ENCODE assay signal across 8 mouse cellular contexts in the genomic region with DNA sequence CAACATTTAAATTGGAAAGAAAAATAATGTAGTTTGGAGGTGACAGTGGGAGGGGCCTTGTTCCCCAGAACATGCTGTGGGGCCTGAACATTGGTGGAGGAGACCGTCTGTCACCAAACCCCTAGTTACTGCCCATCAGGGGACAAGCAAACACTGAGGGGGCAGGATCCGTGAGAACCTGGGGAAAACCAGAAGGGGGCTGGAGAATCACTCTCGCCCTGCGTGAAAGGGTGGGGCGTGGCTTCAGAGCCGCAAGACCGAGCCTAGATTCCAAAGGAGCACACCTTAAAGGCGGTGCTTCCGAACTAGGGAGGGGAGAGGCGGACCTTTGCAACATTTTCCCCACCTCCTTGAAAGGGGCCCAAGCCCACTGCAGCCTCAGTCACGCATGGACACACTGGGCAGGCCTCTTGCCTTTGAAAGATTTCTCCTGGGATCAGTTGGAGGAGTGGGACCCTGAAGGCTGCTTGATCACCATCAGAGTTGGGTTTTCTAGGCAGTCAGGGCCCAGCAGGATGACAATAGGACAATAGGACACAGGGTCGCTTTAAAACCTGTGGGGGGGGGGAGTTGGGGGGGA. TPM values are rescaled to one million over a fixed set of nuclear protein-coding genes. Genes with fewer than 3 reads are reported as not detected.
DNase-seq lines count a peak whose midpoint lies in the region; ATAC-seq and TF ChIP-seq lines count a peak whose summit lies in the region.

No protein-coding gene starts in this region.

- H3K9ac ChIP-seq in forebrain, postnatal 0 days = peak overlapping the region; percentile 33; the same call in 1 of the 2 replicates
- no peak overlapping the region for H3K9ac ChIP-seq in liver, embryonic 15.5 days
- no peak overlapping the region for H3K9ac ChIP-seq in stomach, embryonic 15.5 days

- peaks cover 23% of the 10 kb centered on the region for H3K4me1 ChIP-seq in thymus, adult 2 months (replicated peaks; ENCODE audit: control insufficient read depth, insufficient read depth, low read length)
- H3K4me1 ChIP-seq in forebrain, postnatal 0 days (ENCODE audit: insufficient read depth) = peaks cover 3% of the 10 kb centered on the region; the same call in 1 of the 2 replicates
- peaks cover 23% of the 10 kb centered on the region for H3K4me1 ChIP-seq in liver, embryonic 15.5 days (replicated peaks)
- peaks cover 24% of the 10 kb centered on the region for H3K4me1 ChIP-seq in stomach, embryonic 15.5 days

- ATAC-seq in forebrain, postnatal 0 days = no peak
- ATAC-seq in liver, embryonic 15.5 days (ENCODE audit: insufficient read depth) = no peak
- ATAC-seq in stomach, embryonic 15.5 days (ENCODE audit: insufficient read depth, low FRiP score, low read depth) = no peak

- H3K27me3 ChIP-seq in thymus, adult 2 months (ENCODE audit: control insufficient read depth, insufficient read depth, low read length) = no peaks in the 10 kb centered on the region
- H3K27me3 ChIP-seq in forebrain, postnatal 0 days (ENCODE audit: insufficient read depth, low read length) = peaks cover 6% of the 10 kb centered on the region; the same call in 1 of the 2 replicates
- H3K27me3 ChIP-seq in liver, embryonic 15.5 days = peaks cover 93% of the 10 kb centered on the region
- peaks cover 37% of the 10 kb centered on the region for H3K27me3 ChIP-seq in stomach, embryonic 15.5 days (replicated peaks)

- no peaks in the 10 kb centered on the region for H3K9me3 ChIP-seq in forebrain, postnatal 0 days (ENCODE audit: low read length)
- H3K9me3 ChIP-seq in liver, embryonic 15.5 days (replicated peaks) = no peaks in the 10 kb centered on the region
- no peaks in the 10 kb centered on the region for H3K9me3 ChIP-seq in stomach, embryonic 15.5 days

- H3K4me2 ChIP-seq in forebrain, postnatal 0 days (ENCODE audit: low read depth) = peak overlapping the region; percentile 85
- peak overlapping the region; percentile 67; the same call in 1 of the 2 replicates for H3K4me2 ChIP-seq in liver, embryonic 15.5 days
- H3K4me2 ChIP-seq in stomach, embryonic 15.5 days = peak overlapping the region; percentile 89

- WGBS in thymus, adult 2 months = 16% methylated on average over 12 of the region's 12 CpGs
- WGBS in forebrain, postnatal 0 days = 6% methylated on average over 12 of the region's 12 CpGs
- 14% methylated on average over 12 of the region's 12 CpGs for WGBS in liver, embryonic 15.5 days (ENCODE audit: insufficient replicate concordance)
- WGBS in stomach, embryonic 15.5 days = 6% methylated on average over 12 of the region's 12 CpGs

- no peak for TF ChIP-seq CTCF in thymus, adult 2 months (IDR thresholded peaks at IDR 0.05; ENCODE audit: borderline replicate concordance, control insufficient read depth, extremely low read depth, insufficient read depth, low read length, poor library complexity)
- TF ChIP-seq CTCF in forebrain, postnatal 0 days (IDR thresholded peaks at IDR 0.05; ENCODE audit: low read depth) = no peak

- H3K36me3 ChIP-seq in thymus, adult 2 months (ENCODE audit: control insufficient read depth, insufficient read depth, low read length) = no peaks in the 10 kb centered on the region
- no peaks in the 10 kb centered on the region for H3K36me3 ChIP-seq in forebrain, postnatal 0 days (ENCODE audit: insufficient read depth)
- H3K36me3 ChIP-seq in liver, embryonic 15.5 days (replicated peaks) = no peaks in the 10 kb centered on the region
- H3K36me3 ChIP-seq in stomach, embryonic 15.5 days = peaks cover 13% of the 10 kb centered on the region

- H3K27ac ChIP-seq in thymus, adult 2 months (ENCODE audit: control insufficient read depth, insufficient read depth, low read length) = peak overlapping the region; percentile 51; the same call in 1 of the 2 replicates
- no peak overlapping the region for H3K27ac ChIP-seq in forebrain, postnatal 0 days (ENCODE audit: low read depth, low read length)
- no peak overlapping the region for H3K27ac ChIP-seq in liver, embryonic 15.5 days (replicated peaks)
- H3K27ac ChIP-seq in stomach, embryonic 15.5 days = peak overlapping the region; percentile 86

- TF ChIP-seq POLR2A in thymus, adult 2 months (IDR thresholded peaks at IDR 0.05; ENCODE audit: control insufficient read depth, extremely low read depth, insufficient read depth, low read length, poor library complexity) = no peak

- no peak for DNase-seq in thymus, adult 2 months
- no peak for DNase-seq in thymus, postnatal 25 days
- DNase-seq in forebrain, postnatal 0 days = no peak
- no peak for DNase-seq in layer of hippocampus, postnatal 25 days (ENCODE audit: extremely low spot score in 1 of 2, low spot score in 1 of 2)
- DNase-seq in spleen, adult 12 weeks (ENCODE audit: low spot score) = no peak
- DNase-seq in MN1 (ENCODE audit: low spot score) = no peak

- peak overlapping the region; percentile 56 for H3K4me3 ChIP-seq in thymus, adult 2 months (ENCODE audit: control insufficient read depth, insufficient read depth, low read length)
- no peak overlapping the region for H3K4me3 ChIP-seq in forebrain, postnatal 0 days (ENCODE audit: low read depth, low read length)
- H3K4me3 ChIP-seq in liver, embryonic 15.5 days (replicated peaks) = 0 out of 2 replicates have a peak overlapping the region, but pooled peaks have one; percentile 0
- peak overlapping the region; percentile 58 for H3K4me3 ChIP-seq in stomach, embryonic 15.5 days (replicated peaks)

RNA-seq across cellular contexts. Expression of a gene that starts 1.3 kb away (rescaled TPM):
- 40.0 and 47.8 TPM in 2 replicates for polyA plus RNA-seq in thymus, adult 2 months (2012; rRNA removed)
- 6.5 and 13.0 TPM in 2 replicates for total RNA-seq in forebrain, postnatal 0 days (2014; rRNA removed)
- 0.62 and 0.97 TPM in 2 replicates for polyA plus RNA-seq in forebrain, postnatal 0 days (2015; fragmentation: Nextera tagmentation; extraction: Ambion mirVana)
- polyA plus RNA-seq in liver, embryonic 15.5 days (2015; fragmentation: Nextera tagmentation; extraction: Ambion mirVana) = 0.01 and 0.08 TPM in 2 replicates
- polyA plus RNA-seq in stomach, embryonic 15.5 days (2015; fragmentation: Nextera tagmentation; extraction: Ambion mirVana) = 3.1 and 3.2 TPM in 2 replicates
- total RNA-seq in layer of hippocampus, postnatal 25 days (2021) = 1 to 10 TPM; 4.5 to 6.1 TPM

RNA-seq across cellular contexts. Expression of a gene that starts 22.6 kb away (rescaled TPM):
- 35.1 and 37.1 TPM in 2 replicates for polyA plus RNA-seq in thymus, adult 2 months (2012; rRNA removed)
- total RNA-seq in forebrain, postnatal 0 days (2014; rRNA removed) = 54.5 and 57.0 TPM in 2 replicates
- 24.8 and 28.8 TPM in 2 replicates for polyA plus RNA-seq in forebrain, postnatal 0 days (2015; fragmentation: Nextera tagmentation; extraction: Ambion mirVana)
- 6.3 and 7.8 TPM in 2 replicates for polyA plus RNA-seq in liver, embryonic 15.5 days (2015; fragmentation: Nextera tagmentation; extraction: Ambion mirVana)
- polyA plus RNA-seq in stomach, embryonic 15.5 days (2015; fragmentation: Nextera tagmentation; extraction: Ambion mirVana) = 13.8 and 15.2 TPM in 2 replicates
- total RNA-seq in layer of hippocampus, postnatal 25 days (2021) = 10 to 100 TPM; 25.9 to 27.7 TPM

Comparison
In these comparisons a context has a peak if more than half of its experiments do, and no peak if none do; other contexts are left out.
1. H3K27ac ChIP-seq: peak in thymus, adult 2 months (single experiment) and stomach, embryonic 15.5 days (single experiment); none in forebrain, postnatal 0 days (single experiment) and liver, embryonic 15.5 days (single experiment).
2. Peak in every context shown above with its lines, with median percentiles within 50 percentile points of each other: H3K4me2 ChIP-seq.